ENCODE assay signal across 8 mouse cellular contexts in genomic region chr14:12208554-12208953, GRCm38 (mm10).
DNase-seq lines count a peak whose midpoint lies in the region; ATAC-seq and TF ChIP-seq lines count a peak whose summit lies in the region.

No protein-coding gene starts in this region.

- H3K27me3 ChIP-seq in intestine, postnatal 0 days (replicated peaks; ENCODE audit: control insufficient read depth, insufficient read depth, low read length) = no peaks in the 10 kb centered on the region
- H3K27me3 ChIP-seq in intestine, embryonic 16.5 days (replicated peaks; ENCODE audit: control insufficient read depth, insufficient read depth, low read length) = no peaks in the 10 kb centered on the region
- no peaks in the 10 kb centered on the region for H3K27me3 ChIP-seq in forebrain, embryonic 16.5 days (replicated peaks; ENCODE audit: control insufficient read depth, insufficient read depth, low read length)

- H3K4me1 ChIP-seq in intestine, postnatal 0 days (replicated peaks; ENCODE audit: control insufficient read depth, insufficient read depth, low read length) = no peaks in the 10 kb centered on the region
- H3K4me1 ChIP-seq in intestine, embryonic 16.5 days (ENCODE audit: control insufficient read depth, insufficient read depth, low read length) = no peaks in the 10 kb centered on the region
- H3K4me1 ChIP-seq in forebrain, embryonic 16.5 days (replicated peaks; ENCODE audit: control insufficient read depth, insufficient read depth, low read length) = no peaks in the 10 kb centered on the region

- no peaks in the 10 kb centered on the region for H3K36me3 ChIP-seq in intestine, postnatal 0 days (ENCODE audit: control insufficient read depth, insufficient read depth)
- H3K36me3 ChIP-seq in intestine, embryonic 16.5 days (ENCODE audit: control insufficient read depth, insufficient read depth, low read length) = peaks cover 2% of the 10 kb centered on the region; the same call in 1 of the 2 replicates
- H3K36me3 ChIP-seq in forebrain, embryonic 16.5 days (ENCODE audit: control insufficient read depth, insufficient read depth) = no peaks in the 10 kb centered on the region

- no peak overlapping the region for H3K4me3 ChIP-seq in intestine, postnatal 0 days (ENCODE audit: low read depth, low read length)
- no peak overlapping the region for H3K4me3 ChIP-seq in intestine, embryonic 16.5 days (ENCODE audit: low read length)
- no peak overlapping the region for H3K4me3 ChIP-seq in forebrain, embryonic 16.5 days (replicated peaks; ENCODE audit: low read length)

- H3K4me2 ChIP-seq in intestine, postnatal 0 days (replicated peaks; ENCODE audit: low read depth) = no peak overlapping the region
- no peak overlapping the region for H3K4me2 ChIP-seq in intestine, embryonic 16.5 days (ENCODE audit: low read depth, low read length)
- H3K4me2 ChIP-seq in forebrain, embryonic 16.5 days (ENCODE audit: low read length) = no peak overlapping the region

- no peak for ATAC-seq in intestine, postnatal 0 days
- no peak for ATAC-seq in intestine, embryonic 16.5 days
- peak; percentile 68 for ATAC-seq in megakaryocyte progenitor cell, adult 5-6 weeks (replicated peaks; ENCODE audit: poor library complexity)
- no peak for ATAC-seq in forebrain, embryonic 16.5 days

- 99% methylated on average over 2 of the region's 2 CpGs for WGBS in intestine, postnatal 0 days
- 87% methylated on average over 2 of the region's 2 CpGs for WGBS in intestine, embryonic 16.5 days
- WGBS in forebrain, embryonic 16.5 days = 82% methylated on average over 2 of the region's 2 CpGs

- H3K27ac ChIP-seq in intestine, postnatal 0 days (ENCODE audit: low read depth, low read length) = no peak overlapping the region
- no peak overlapping the region for H3K27ac ChIP-seq in intestine, embryonic 16.5 days (ENCODE audit: low read length)
- no peak overlapping the region for H3K27ac ChIP-seq in forebrain, embryonic 16.5 days (ENCODE audit: low read length)

- no peak overlapping the region for H3K9ac ChIP-seq in intestine, postnatal 0 days (ENCODE audit: low read depth, low read length)
- no peak overlapping the region for H3K9ac ChIP-seq in intestine, embryonic 16.5 days (ENCODE audit: low read depth, low read length)
- no peak overlapping the region for H3K9ac ChIP-seq in forebrain, embryonic 16.5 days (replicated peaks; ENCODE audit: low read depth, low read length)

- H3K9me3 ChIP-seq in intestine, postnatal 0 days (ENCODE audit: control insufficient read depth) = no peaks in the 10 kb centered on the region
- H3K9me3 ChIP-seq in intestine, embryonic 16.5 days (ENCODE audit: control insufficient read depth, low read length) = no peaks in the 10 kb centered on the region
- no peaks in the 10 kb centered on the region; the same call in 1 of the 2 replicates for H3K9me3 ChIP-seq in forebrain, embryonic 16.5 days (ENCODE audit: control insufficient read depth, low read length)

- DNase-seq in 3T3-L1 (ENCODE audit: low read depth, low spot score) = peak; percentile 36
- peak; percentile 61 for DNase-seq in ES-CJ7 (ENCODE audit: low read depth, low spot score)
- peak; percentile 41 to 62 for DNase-seq in cerebellum, postnatal 14 days
- no peak for DNase-seq in frontal cortex, postnatal 25 days (ENCODE audit: low spot score in 2 of 2)

- peak; percentile 76 for TF ChIP-seq CTCF in intestine, postnatal 0 days (IDR thresholded peaks at IDR 0.05; ENCODE audit: low read depth)

Comparison
In these comparisons a context has a peak if more than half of its experiments do, and no peak if none do; other contexts are left out.
1. DNase-seq: peak in 3T3-L1 (single experiment), ES-CJ7 (single experiment) and cerebellum, postnatal 14 days (2 of 2); none in frontal cortex, postnatal 25 days (0 of 2).